Mouse (Mus musculus) forebrain, postnatal 0 days (tissue): ENCODE results near the gene Npepl1. TPM values are rescaled to one million over a fixed set of nuclear protein-coding genes. Genes with fewer than 3 reads are reported as not detected.

Source experiments
- ATAC-seq: fragments of 200-750 bp; cut with Nextera tagmentation; 2 replicates; pipeline ENCODE4 v1.8.0; 2017; ENCODE audit warnings: mild to moderate bottlenecking, moderate library complexity
- DNase-seq: peaks from one replicate; pipeline ENCODE4 v3.0.0-alpha.2; 2015
- H3K27ac ChIP-seq: fragments of 300-500 bp; sonication (generic); 2 replicates; pipeline ENCODE4 v1.5.1; 2014; ENCODE audit warnings: low read depth, mild to moderate bottlenecking, antibody characterized with exemption, low read length, moderate library complexity, mixed read lengths
- H3K27me3 ChIP-seq: fragments of 300-500 bp; sonication (generic); 2 replicates; pipeline ENCODE4 v1.6.1; 2014; ENCODE audit warnings: mild to moderate bottlenecking, low read length, mixed read lengths; ENCODE audit not compliant: insufficient read depth
- H3K36me3 ChIP-seq: fragments of 300-500 bp; sonication (generic); 2 replicates; pipeline ENCODE4 v1.6.1; 2014; ENCODE audit warnings: mild to moderate bottlenecking, moderate library complexity; ENCODE audit not compliant: insufficient read depth
- H3K4me1 ChIP-seq: fragments of 300-500 bp; sonication (generic); 2 replicates; pipeline ENCODE4 v1.6.1; 2014; ENCODE audit warnings: antibody characterized with exemption; ENCODE audit not compliant: insufficient read depth
- H3K4me2 ChIP-seq: fragments of 300-500 bp; sonication (generic); 2 replicates; pipeline ENCODE4 v1.6.1; 2014; ENCODE audit warnings: low read depth, mild to moderate bottlenecking, moderate library complexity
- H3K4me3 ChIP-seq: fragments of 300-500 bp; sonication (generic); 2 replicates; pipeline ENCODE4 v1.5.1; 2014; ENCODE audit warnings: low read depth, low read length, mixed read lengths
- H3K9ac ChIP-seq: fragments of 300-500 bp; sonication (generic); 2 replicates; pipeline ENCODE4 v1.6.1; 2014; ENCODE audit warnings: mild to moderate bottlenecking
- H3K9me3 ChIP-seq: fragments of 300-500 bp; sonication (generic); 2 replicates; pipeline ENCODE4 v1.6.1; 2016; ENCODE audit warnings: low read length
- CTCF ChIP-seq: sonication (generic); IDR thresholded peaks from 2 replicates; pipeline ENCODE4 v1.5.1; 2016; ENCODE audit warnings: antibody characterized with exemption, control low read depth, low read depth
- WGBS: fragments of 180-500 bp; shearing (Covaris S2); extraction: QIAGEN DNeasy Blood & Tissue Kit; methylation state at CpG from one replicate; pipeline ENCODE4 v1.1.7; 2014; 5-methylcytosine and 5-hydroxymethylcytosine counted together
- polyA plus RNA-seq: library from polyadenylated mRNA; unstranded; fragments of >200 nt; fragmentation: Nextera tagmentation; extraction: Ambion mirVana; gene quantifications from 2 replicates; pipeline ENCODE4 v1.2.1, GENCODE M21; 2015
- total RNA-seq: library from RNA; depleted of rRNA; stranded (reverse); fragments of >200 nt; gene quantifications from 2 replicates; pipeline ENCODE4 v1.2.3, GENCODE M21; 2014

Npepl1 gene
- total and polyA plus RNA-seq, 2 experiments from 2014 or later = 15.1 to 17.0 TPM

DNA sequence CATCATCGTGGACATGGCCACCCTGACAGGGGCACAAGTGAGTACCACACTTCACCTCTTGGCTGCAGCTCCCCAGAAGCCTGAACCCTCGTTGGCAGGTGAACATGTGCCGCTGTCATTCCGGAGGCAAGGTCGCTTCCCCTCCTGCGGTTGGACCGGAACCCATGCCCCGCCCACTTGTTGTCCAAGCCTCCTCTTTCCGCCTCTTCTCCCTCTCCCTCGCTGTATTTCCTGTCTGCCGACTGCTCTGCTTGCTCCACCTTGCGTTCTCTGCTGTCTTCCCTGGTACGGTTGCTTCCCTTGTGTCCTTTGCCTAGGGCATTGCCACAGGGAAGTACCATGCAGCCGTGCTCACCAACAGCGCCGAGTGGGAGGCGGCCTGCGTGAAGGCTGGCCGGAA is 10.5 kb downstream of the Npepl1 start:
- Histone ChIP-seq H3K9ac (no peak overlapping the region), H3K36me3 (peaks cover 29% of the 10 kb centered on the region), H3K4me3 (no peak overlapping the region), H3K9me3 (no peaks in the 10 kb centered on the region; the same call in 1 of the 2 replicates), H3K4me1 (no peaks in the 10 kb centered on the region), H3K4me2 (no peak overlapping the region), H3K27ac (no peak overlapping the region), H3K27me3 (no peaks in the 10 kb centered on the region)
- no peak for DNase-seq
- no peak for ATAC-seq
- TF ChIP-seq CTCF = no peak
- 96% methylated on average over 19 of the region's 19 CpGs for WGBS

DNA sequence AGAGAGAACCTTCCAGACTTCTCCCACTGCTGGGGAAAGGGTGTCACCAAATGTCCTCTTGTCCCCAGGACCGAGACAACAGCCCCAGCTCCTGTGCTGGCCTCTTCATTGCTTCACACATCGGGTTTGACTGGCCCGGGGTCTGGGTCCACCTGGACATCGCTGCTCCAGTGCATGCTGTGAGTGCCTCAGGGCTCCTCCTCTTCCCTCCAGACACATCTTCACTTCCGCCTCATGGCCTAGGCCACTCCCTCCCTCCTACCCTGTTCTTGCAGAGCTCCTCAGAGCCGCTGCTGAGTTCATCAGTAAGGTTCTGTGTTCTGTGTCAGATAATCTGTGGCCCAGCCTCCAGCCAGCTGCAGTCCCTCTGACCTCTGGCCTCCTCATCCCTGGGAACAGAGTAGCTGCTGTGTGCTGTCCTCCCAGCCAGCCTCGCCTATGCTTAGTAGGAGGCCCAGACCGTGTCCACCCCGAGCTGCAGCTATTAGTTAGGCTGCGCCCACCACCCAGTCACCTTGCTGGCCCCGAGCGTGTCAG is 11.3 kb downstream of the Npepl1 start:
- H3K27me3 ChIP-seq = no peaks in the 10 kb centered on the region
- no peak for TF ChIP-seq CTCF
- WGBS = 86% methylated on average over 12 of the region's 12 CpGs
- H3K4me1 ChIP-seq = no peaks in the 10 kb centered on the region
- no peak overlapping the region for H3K4me2 ChIP-seq
- no peak overlapping the region for H3K27ac ChIP-seq
- H3K36me3 ChIP-seq = peaks cover 29% of the 10 kb centered on the region
- no peak for ATAC-seq
- H3K9ac ChIP-seq = no peak overlapping the region
- H3K4me3 ChIP-seq = no peak overlapping the region
- H3K9me3 ChIP-seq = no peaks in the 10 kb centered on the region; the same call in 1 of the 2 replicates
- no peak for DNase-seq

DNA sequence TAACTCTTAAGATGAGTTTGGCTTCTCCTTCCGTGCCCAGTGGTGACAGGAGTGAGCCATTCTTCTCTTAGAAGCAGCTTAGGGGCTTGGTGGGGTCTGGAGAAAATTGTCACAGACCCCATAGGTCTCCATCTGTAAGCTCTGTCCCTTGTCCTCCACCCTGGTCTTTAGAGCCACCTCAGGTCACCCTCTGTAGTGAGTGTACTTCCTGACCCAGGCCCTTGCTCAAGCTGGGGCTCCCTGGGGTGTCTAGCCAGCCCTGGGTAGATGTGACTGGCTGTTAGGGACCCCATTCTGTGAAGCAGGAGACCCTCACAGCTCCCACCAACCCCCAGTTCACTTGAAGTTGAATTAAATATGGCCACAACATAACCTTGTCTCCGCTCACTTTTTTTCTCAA is 12.2 kb downstream of the Npepl1 start:
- no peak overlapping the region for H3K4me3 ChIP-seq
- ATAC-seq (no peak), DNase-seq (no peak)
- no peak overlapping the region for H3K27ac ChIP-seq
- peaks cover 29% of the 10 kb centered on the region for H3K36me3 ChIP-seq
- H3K27me3 ChIP-seq = no peaks in the 10 kb centered on the region
- 88% methylated on average over 2 of the region's 2 CpGs for WGBS
- no peak overlapping the region for H3K9ac ChIP-seq
- H3K9me3 ChIP-seq = no peaks in the 10 kb centered on the region; the same call in 1 of the 2 replicates
- no peak for TF ChIP-seq CTCF
- no peak overlapping the region for H3K4me2 ChIP-seq
- H3K4me1 ChIP-seq = peaks cover 4% of the 10 kb centered on the region; the same call in 1 of the 2 replicates

GRCm38 (mm10) chr2:174123731-174124130 is 13.6 kb downstream of the Npepl1 start:
- WGBS = 71% methylated on average over 3 of the region's 3 CpGs
- Histone ChIP-seq H3K36me3 (peaks cover 29% of the 10 kb centered on the region), H3K27ac (no peak overlapping the region), H3K4me2 (no peak overlapping the region), H3K4me3 (no peak overlapping the region), H3K9ac (no peak overlapping the region), H3K4me1 (peaks cover 7% of the 10 kb centered on the region; the same call in 1 of the 2 replicates), H3K9me3 (no peaks in the 10 kb centered on the region; the same call in 1 of the 2 replicates), H3K27me3 (no peaks in the 10 kb centered on the region)
- no peak for DNase-seq
- no peak for TF ChIP-seq CTCF
- ATAC-seq = no peak

- no peaks in the 10 kb centered on the region for H3K27me3 ChIP-seq
- peak; percentile 92 for ATAC-seq
- peak; percentile 71 for DNase-seq
- H3K27ac ChIP-seq = peak overlapping the region; percentile 21; the same call in 1 of the 2 replicates
- no peak overlapping the region for H3K4me3 ChIP-seq
- H3K4me1 ChIP-seq = peaks cover 7% of the 10 kb centered on the region; the same call in 1 of the 2 replicates
- no peak for TF ChIP-seq CTCF
- peak overlapping the region; percentile 36 for H3K4me2 ChIP-seq
- H3K9me3 ChIP-seq = no peaks in the 10 kb centered on the region; the same call in 1 of the 2 replicates
- 0 out of 2 replicates have a peak, but pooled peaks cover 12% of the 10 kb centered on the region for H3K36me3 ChIP-seq
- H3K9ac ChIP-seq = 0 out of 2 replicates have a peak overlapping the region, but pooled peaks have one; percentile 14
- WGBS = 9% methylated on average over 20 of the region's 21 CpGs
These were observed 16.6 kb downstream of the Npepl1 start for GRCm38 (mm10) chr2:174126522-174127375.

DNA sequence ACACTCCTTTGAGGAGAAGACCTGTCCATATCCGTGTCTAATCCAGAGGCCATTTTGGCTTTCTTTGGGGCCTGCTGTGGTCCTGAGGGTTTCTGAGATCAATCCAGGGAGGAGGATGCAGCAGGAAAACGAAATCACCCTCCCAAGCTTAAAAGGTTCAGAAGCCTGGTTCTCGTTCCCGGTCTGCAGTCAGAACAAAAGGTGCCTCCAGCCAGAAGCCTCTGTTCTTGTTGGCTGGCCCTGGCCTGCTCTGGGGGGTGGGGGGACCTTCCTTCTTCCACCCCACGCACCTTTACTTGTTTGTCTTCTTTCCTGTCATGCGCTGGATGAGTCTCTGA is 17.2 kb downstream of the Npepl1 start:
- no peak; the same call in 1 of the 2 replicates for ATAC-seq
- 21% methylated on average over 6 of the region's 6 CpGs for WGBS
- H3K9ac ChIP-seq = 0 out of 2 replicates have a peak overlapping the region, but pooled peaks have one; percentile 14

GRCm38 (mm10) chr2:174128926-174129325 is 18.8 kb downstream of the Npepl1 start:
- 66% methylated on average over 6 of the region's 6 CpGs for WGBS
- no peak for ATAC-seq

More for the DNA sequence above, 17.2 kb downstream of the Npepl1 start:
- Histone ChIP-seq H3K4me3 (no peak overlapping the region), H3K4me1 (peaks cover 7% of the 10 kb centered on the region; the same call in 1 of the 2 replicates), H3K4me2 (peak overlapping the region; percentile 36), H3K36me3 (0 out of 2 replicates have a peak, but pooled peaks cover 11% of the 10 kb centered on the region), H3K27me3 (no peaks in the 10 kb centered on the region), H3K27ac (no peak overlapping the region), H3K9me3 (no peaks in the 10 kb centered on the region; the same call in 1 of the 2 replicates)
- no peak for TF ChIP-seq CTCF
- no peak for DNase-seq

More at GRCm38 (mm10) chr2:174128926-174129325, 18.8 kb downstream of the Npepl1 start:
- peaks cover 7% of the 10 kb centered on the region; the same call in 1 of the 2 replicates for H3K4me1 ChIP-seq
- 0 out of 2 replicates have a peak, but pooled peaks cover 7% of the 10 kb centered on the region for H3K36me3 ChIP-seq
- H3K9me3 ChIP-seq = no peaks in the 10 kb centered on the region; the same call in 1 of the 2 replicates
- TF ChIP-seq CTCF = no peak
- no peak overlapping the region for H3K4me2 ChIP-seq
- no peak overlapping the region for H3K27ac ChIP-seq
- no peaks in the 10 kb centered on the region for H3K27me3 ChIP-seq
- no peak overlapping the region for H3K9ac ChIP-seq
- H3K4me3 ChIP-seq = no peak overlapping the region
- no peak for DNase-seq
